Mouse (Mus musculus) splenic B cell, adult 2 months (primary cell): ENCODE results near the gene Zfp618.
A peak's percentile ranks its signal among the peaks of the same experiment; 100 is the strongest.

Experiments
- DNase-seq: peaks from one replicate; pipeline ENCODE4 v3.0.0-alpha.2; 2011; ENCODE audit warnings: low read depth, low spot score
- H3K27me3 ChIP-seq: 2 replicates; pipeline ENCODE4 v1.6.1; 2012; ENCODE audit warnings: mild to moderate bottlenecking, low read length, moderate library complexity, mixed read lengths; ENCODE audit not compliant: control insufficient read depth, poor library complexity, insufficient read depth, severe bottlenecking
- H3K36me3 ChIP-seq: 2 replicates; pipeline ENCODE4 v1.6.1; 2012; ENCODE audit warnings: mild to moderate bottlenecking, low read length, moderate library complexity, mixed read lengths; ENCODE audit not compliant: control insufficient read depth, poor library complexity, insufficient read depth, severe bottlenecking

The Zfp618 gene

GRCm38 (mm10) chr4:63056641-63057415 lies 91.5 kb downstream of the Zfp618 start:
- no peak for DNase-seq
- H3K36me3 ChIP-seq, result no peaks in the 10 kb centered on the region

GRCm38 (mm10) chr4:63057581-63057980 lies 92.2 kb downstream of the Zfp618 start:
- Histone ChIP-seq H3K27me3 (no peaks in the 10 kb centered on the region), H3K36me3 (no peaks in the 10 kb centered on the region)
- no peak for DNase-seq

More at GRCm38 (mm10) chr4:63056641-63057415, 91.5 kb downstream of the Zfp618 start:
- H3K27me3 ChIP-seq, result no peaks in the 10 kb centered on the region

GRCm38 (mm10) chr4:63058686-63059085 lies 93.3 kb downstream of the Zfp618 start:
- no peak for DNase-seq
- Histone ChIP-seq H3K27me3 (no peaks in the 10 kb centered on the region), H3K36me3 (no peaks in the 10 kb centered on the region)

- Histone ChIP-seq H3K27me3 (no peaks in the 10 kb centered on the region), H3K36me3 (no peaks in the 10 kb centered on the region)
- no peak for DNase-seq
Measured at GRCm38 (mm10) chr4:63060358-63060757, 95.0 kb downstream of the Zfp618 start.

GRCm38 (mm10) chr4:63061411-63061810 lies 96.0 kb downstream of the Zfp618 start:
- H3K27me3 ChIP-seq, result no peaks in the 10 kb centered on the region
- H3K36me3 ChIP-seq, result no peaks in the 10 kb centered on the region
- no peak for DNase-seq

- no peak for DNase-seq
- H3K36me3 ChIP-seq, result no peaks in the 10 kb centered on the region
- H3K27me3 ChIP-seq, result no peaks in the 10 kb centered on the region
Measured at GRCm38 (mm10) chr4:63063360-63063759, 98.0 kb downstream of the Zfp618 start.

- no peak for DNase-seq
- Histone ChIP-seq H3K27me3 (no peaks in the 10 kb centered on the region), H3K36me3 (no peaks in the 10 kb centered on the region)
Measured at GRCm38 (mm10) chr4:63064911-63065310, 99.5 kb downstream of the Zfp618 start.

- no peak for DNase-seq
Measured at GRCm38 (mm10) chr4:63066796-63067195, 101.4 kb downstream of the Zfp618 start.

GRCm38 (mm10) chr4:63067822-63068221 lies 102.4 kb downstream of the Zfp618 start:
- DNase-seq, result no peak
- Histone ChIP-seq H3K27me3 (no peaks in the 10 kb centered on the region), H3K36me3 (no peaks in the 10 kb centered on the region)

More at GRCm38 (mm10) chr4:63066796-63067195, 101.4 kb downstream of the Zfp618 start:
- H3K36me3 ChIP-seq, result no peaks in the 10 kb centered on the region
- no peaks in the 10 kb centered on the region for H3K27me3 ChIP-seq

- DNase-seq, result no peak
- Histone ChIP-seq H3K36me3 (no peaks in the 10 kb centered on the region), H3K27me3 (no peaks in the 10 kb centered on the region)
Measured at GRCm38 (mm10) chr4:63068499-63069175, 103.3 kb downstream of the Zfp618 start.

GRCm38 (mm10) chr4:63071413-63072260 lies 106.3 kb downstream of the Zfp618 start:
- Histone ChIP-seq H3K36me3 (no peaks in the 10 kb centered on the region), H3K27me3 (no peaks in the 10 kb centered on the region)
- DNase-seq, result no peak

- Histone ChIP-seq H3K27me3 (no peaks in the 10 kb centered on the region), H3K36me3 (no peaks in the 10 kb centered on the region)
- DNase-seq, result no peak
Measured at GRCm38 (mm10) chr4:63073139-63073538, 107.8 kb downstream of the Zfp618 start.

GRCm38 (mm10) chr4:63079159-63079558 lies 113.8 kb downstream of the Zfp618 start:
- DNase-seq, result no peak
- Histone ChIP-seq H3K36me3 (no peaks in the 10 kb centered on the region), H3K27me3 (no peaks in the 10 kb centered on the region)

- Histone ChIP-seq H3K36me3 (no peaks in the 10 kb centered on the region), H3K27me3 (no peaks in the 10 kb centered on the region)
- no peak for DNase-seq
Measured at GRCm38 (mm10) chr4:63084473-63084889, 119.1 kb downstream of the Zfp618 start.

GRCm38 (mm10) chr4:63089484-63089883 lies 124.1 kb downstream of the Zfp618 start:
- DNase-seq, result peak; percentile 30
- Histone ChIP-seq H3K27me3 (no peaks in the 10 kb centered on the region), H3K36me3 (no peaks in the 10 kb centered on the region)
